Mouse (Mus musculus): ENCODE results near the gene Cdk5rap3.

The Cdk5rap3 gene

DNA sequence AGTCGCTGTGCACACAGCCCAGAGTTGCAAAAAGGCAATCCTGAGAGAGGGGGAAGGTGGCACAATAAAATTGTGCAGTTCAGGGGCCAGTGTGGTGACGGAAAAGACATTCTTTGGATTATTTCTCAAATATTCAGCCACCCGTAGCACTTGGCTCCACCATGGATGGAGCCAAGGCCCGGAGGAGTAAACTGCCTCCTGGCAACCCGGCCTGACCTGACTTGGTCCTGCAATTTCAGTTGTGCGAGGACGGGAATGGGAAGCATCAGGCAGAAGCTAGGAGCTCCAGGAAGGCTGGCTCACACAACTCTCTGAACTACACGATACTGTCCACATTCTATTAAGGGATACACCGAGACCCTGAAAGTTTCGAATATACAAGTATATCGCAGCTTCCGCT, 53.8 kb downstream of the Cdk5rap3 start:
- ATAC-seq (ENCODE audit: insufficient number of reproducible peaks, low FRiP score, low TSS enrichment): no peak

DNA sequence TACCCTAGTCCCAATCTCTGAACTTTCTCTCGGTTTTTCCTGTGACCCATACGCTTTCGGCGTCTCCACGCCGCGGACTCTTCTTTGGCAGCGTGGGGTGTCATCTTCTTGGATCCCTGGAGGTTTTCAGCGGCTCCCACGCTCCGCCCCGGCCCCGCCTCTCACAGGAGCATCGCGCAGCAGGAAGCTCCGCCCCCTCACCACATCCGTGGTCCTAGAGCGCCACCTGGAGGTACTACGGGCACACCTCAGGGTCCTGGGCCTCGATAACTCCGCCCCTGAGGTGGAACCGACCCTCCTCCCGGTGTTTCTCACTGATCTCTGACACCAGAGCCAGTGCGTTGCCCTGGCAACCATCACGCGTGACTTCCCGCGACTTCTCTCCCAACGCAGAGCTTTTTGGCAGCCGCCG, 54.4 kb downstream of the Cdk5rap3 start:
- peak; percentile 60; the same call in 1 of the 2 replicates for ATAC-seq (ENCODE audit: insufficient number of reproducible peaks, low FRiP score, low TSS enrichment)

DNA sequence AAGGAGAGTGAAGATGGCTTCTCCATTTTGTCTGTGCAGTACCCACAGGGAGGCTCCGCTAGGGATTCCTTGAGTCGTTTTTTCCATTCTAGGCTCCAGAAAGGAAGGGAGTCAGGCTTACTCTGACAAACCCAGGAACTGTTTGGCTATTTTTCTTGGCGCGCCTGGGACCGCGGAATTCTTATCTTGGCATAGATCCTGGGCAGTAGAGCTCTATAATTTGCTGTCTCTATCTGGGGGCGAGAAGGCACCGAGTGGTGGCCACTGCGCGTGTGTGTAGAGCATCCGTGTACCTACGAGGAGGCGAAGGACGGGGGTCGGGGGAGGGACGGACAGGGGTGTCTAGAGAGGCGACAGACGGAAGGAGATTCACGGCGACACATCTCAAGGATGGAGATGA, 54.9 kb downstream of the Cdk5rap3 start:
- ATAC-seq (ENCODE audit: insufficient number of reproducible peaks, low FRiP score, low TSS enrichment): peak; percentile 22; the same call in 1 of the 2 replicates

- peak; percentile 65; the same call in 1 of the 2 replicates for ATAC-seq (ENCODE audit: insufficient number of reproducible peaks, low FRiP score, low TSS enrichment)
These were observed 55.7 kb downstream of the Cdk5rap3 start for GRCm38 (mm10) chr11:96860564-96860963.

DNA sequence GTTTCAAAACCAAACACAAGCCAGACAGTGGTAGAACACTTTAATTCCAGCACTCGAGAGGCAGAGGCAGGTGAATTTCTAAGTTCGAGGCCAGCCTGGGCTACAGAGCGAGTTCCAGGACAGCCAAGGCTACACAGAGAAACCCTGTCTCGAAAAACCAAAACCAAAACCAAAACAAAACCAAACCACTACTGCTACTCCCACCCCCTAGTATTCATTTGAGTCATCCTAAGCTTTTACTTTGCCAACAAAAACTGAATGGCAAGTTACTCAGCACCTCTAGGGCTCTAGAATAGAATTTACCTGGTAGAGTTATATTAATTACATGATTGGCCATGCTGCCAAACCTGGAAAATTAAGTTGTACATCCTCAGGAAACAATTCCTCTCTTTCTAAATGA, 56.7 kb downstream of the Cdk5rap3 start:
- no peak for ATAC-seq (ENCODE audit: insufficient number of reproducible peaks, low FRiP score, low TSS enrichment)

GRCm38 (mm10) chr11:96857446-96857845, 58.9 kb downstream of the Cdk5rap3 start:
- ATAC-seq (ENCODE audit: insufficient number of reproducible peaks, low FRiP score, low TSS enrichment): no peak

Measured in cerebellum, adult (tissue).